Mouse (Mus musculus) kidney, adult 9 months (tissue): Measurements from ENCODE around the gene Cd63.
A peak's percentile ranks its signal among the peaks of the same experiment; 100 is the strongest.

ENCODE experiments used
- DNase-seq: peaks from one replicate; pipeline ENCODE4 v3.0.0; 2022

Cd63 gene

GRCm38 (mm10) chr10:128931441-128931840 lies 30.7 kb downstream of the Cd63 start:
- no peak for DNase-seq

- no peak for DNase-seq
Observed at GRCm38 (mm10) chr10:128933574-128933973, 32.8 kb downstream of the Cd63 start, which contains the start of gene Itga7. Gene Itga7 (plus strand): TSS chr10:128933818.

- DNase-seq: no peak
Observed at GRCm38 (mm10) chr10:128933976-128934721, 33.4 kb downstream of the Cd63 start.

GRCm38 (mm10) chr10:128934997-128935787 lies 34.4 kb downstream of the Cd63 start:
- no peak for DNase-seq

DNA sequence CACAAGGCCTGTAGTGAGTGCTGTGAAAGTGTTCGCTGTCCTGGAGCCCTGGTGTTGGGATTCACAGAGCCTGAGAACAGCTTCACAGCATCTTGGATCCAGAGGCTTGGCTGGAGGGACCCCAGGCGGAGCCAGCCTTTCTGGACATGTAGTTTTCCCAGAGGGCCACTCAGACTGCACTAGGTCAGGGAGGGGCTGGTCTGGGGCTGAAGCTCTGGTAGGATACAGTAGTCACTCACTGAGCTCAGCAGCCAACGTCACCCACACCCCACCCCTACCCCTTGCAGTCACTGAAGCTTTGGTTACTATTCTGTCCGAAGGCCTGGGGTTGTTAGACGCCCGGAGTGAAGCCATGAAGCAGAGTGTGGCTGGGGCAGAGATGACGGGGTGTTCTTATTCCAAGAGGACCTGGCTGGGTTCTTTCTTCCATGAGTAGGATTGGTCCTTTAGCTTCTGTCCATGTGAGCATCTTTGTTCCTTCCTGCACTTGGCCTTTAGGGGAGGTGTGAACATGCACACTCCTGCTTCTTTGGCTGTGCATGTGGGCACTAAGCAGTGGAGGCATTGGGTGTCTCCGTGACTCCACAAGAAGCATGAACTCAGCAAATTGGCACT lies 35.1 kb downstream of the Cd63 start:
- DNase-seq: no peak

- no peak for DNase-seq
Observed at GRCm38 (mm10) chr10:128937756-128938390, 37.1 kb downstream of the Cd63 start.

DNA sequence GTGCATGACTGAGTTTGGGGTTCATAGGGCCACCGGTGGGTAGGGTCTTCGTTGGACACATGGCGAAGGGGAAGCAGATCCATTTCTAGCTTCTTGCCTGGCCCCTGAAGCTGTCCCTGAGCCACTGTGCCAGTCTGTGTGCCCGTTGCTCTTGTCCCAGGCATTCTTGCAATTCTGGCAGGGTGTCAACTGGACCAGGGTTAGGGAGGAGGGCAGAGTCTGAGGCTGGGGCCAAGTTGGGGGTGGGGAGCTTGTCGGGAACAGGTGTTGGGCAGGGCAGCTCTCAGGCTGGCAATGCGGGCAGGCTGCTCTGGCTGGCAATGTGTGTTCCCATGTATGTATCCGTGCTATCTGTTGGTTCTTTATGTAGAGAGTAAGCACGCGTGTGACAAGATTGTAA lies 37.7 kb downstream of the Cd63 start:
- DNase-seq: peak; percentile 95

GRCm38 (mm10) chr10:128938974-128939373 lies 38.2 kb downstream of the Cd63 start:
- DNase-seq: peak; percentile 69

- DNase-seq: no peak
Observed at GRCm38 (mm10) chr10:128940475-128941061, 39.8 kb downstream of the Cd63 start.

- DNase-seq: peak; percentile 75
Observed at GRCm38 (mm10) chr10:128945675-128946074, 44.9 kb downstream of the Cd63 start.

DNA sequence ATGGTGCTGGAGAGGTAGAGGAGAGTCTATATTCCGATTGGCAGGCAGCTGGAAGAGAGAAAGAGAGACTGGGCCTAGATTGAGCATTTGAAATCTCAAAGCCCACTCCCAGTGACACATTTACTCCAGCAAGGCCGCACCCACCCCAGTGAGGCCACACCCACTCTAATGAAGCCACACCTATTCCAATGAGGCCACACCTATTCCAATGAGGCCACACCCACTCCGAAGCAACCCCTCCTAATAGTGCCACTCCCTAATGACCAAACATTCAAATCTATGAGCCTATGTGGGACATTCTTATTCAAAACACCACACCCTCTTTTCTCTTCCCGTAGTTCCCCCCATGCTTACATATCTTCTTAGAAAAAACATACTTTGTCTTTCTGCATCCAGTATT lies 46.7 kb downstream of the Cd63 start:
- DNase-seq: no peak

DNA sequence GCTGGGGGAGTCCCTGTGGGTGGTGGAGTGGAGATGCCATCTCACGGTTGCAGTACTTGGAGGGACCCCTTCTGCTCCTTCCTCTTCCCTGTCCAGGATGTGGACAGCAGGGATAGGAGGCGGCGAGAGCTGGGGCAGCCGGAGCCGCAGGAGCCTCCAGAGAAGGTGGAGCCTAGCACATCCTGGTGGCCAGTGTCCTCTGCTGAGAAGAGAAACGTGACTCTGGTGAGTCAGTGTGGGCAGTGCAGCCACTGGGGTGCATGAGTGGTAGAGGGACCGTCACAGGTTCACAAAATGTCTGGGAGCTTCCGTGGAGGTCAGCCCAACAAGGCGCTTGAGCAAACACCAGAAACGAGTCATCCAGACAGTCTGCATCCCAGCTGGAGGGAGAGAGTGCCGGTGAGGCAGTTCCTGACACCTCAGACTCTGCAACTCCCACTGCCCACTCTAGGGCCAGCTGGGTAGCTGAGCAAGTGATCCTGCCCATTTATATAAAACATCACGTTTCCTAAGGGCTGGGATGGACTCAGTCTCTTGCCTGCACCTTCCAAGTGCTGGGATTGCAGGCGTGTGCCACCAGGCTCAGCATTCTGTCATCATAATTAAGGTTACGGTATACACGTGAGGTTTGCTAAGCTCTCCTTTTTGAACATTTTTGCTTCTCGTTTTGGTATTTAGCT lies 49.6 kb downstream of the Cd63 start:
- DNase-seq: no peak

DNA sequence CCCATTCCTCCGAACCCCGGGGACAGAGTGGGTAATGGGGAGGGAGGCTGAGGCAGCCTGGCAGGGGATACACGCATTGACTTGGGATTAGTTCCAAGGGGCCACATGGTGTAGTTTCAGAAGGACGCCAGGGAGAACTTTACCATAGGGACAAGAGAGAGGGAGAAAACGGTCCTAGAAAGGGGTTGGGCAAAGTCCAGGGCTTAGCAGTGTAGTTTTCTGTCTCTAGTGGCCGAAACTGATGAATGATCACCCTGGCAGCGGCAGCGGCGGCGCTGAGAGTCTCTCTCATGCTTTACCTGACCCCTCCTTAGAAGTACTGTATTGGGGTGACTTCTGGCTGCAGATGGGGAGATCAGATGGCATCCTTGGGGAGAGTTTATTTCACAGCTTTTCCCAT lies 57.6 kb downstream of the Cd63 start:
- DNase-seq: peak; percentile 49

GRCm38 (mm10) chr10:128960142-128960541 lies 59.4 kb downstream of the Cd63 start:
- DNase-seq: no peak

DNA sequence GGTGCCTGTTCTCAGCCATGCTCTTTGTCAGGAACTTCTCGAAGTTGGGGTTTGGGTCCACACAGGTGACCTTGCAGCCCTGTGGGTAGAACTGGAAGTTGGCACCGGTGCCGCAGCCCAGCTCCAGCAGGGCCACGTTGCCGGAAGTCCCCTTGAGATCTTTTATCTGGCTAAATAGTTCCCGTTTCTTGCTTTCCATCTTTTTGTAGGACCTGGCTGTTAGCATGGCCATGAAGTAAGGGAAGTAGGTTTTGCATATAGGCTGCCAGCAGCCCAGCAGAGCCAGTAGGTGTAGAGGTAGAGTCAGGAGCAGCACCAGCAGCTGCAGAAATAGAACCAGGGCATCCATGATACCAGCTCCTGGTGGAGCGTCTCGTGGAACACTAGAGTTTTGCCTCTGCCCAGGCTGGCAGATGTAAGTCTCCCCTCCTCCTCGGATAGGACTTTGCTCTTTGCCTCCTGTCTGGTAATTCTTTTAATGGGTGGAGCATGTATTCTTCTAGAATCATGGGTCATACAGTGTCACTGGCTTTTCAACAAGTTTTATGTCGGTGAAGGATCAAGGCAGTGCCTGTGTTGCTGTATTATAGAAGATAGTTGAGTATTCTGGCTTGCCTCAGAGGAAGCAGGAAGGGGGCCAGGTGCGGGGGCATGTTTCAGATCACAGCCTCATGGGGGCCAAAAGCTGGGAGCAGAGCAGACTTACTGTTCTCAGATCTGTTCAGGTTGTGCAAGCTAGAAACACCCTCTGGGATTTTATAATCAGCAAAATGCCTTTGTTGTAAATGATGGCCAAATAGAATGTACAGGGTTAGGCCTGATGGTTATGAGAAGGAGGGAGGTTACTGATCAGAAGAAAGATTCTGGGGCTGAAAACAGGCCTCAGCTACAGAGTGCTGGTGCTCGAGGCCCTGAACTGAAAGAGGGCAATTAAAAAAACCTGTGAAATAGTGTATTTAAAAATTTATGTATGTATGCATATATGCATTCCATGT lies 60.1 kb downstream of the Cd63 start, which contains the start of gene Mettl7b:
Mettl7b (minus strand) TSS at position 399 of the 995 bp plus-strand sequence.
- peak; percentile 90 for DNase-seq
